Mouse (Mus musculus): ENCODE data around the gene Hist1h3e. TPM values are rescaled to one million over a fixed set of nuclear protein-coding genes. Genes with fewer than 3 reads are reported as not detected.
A peak's percentile ranks its signal among the peaks of the same experiment; 100 is the strongest.
"Not testable (repeated sequence)": the region's sequence is repeated elsewhere in the genome, so short reads cannot be mapped to it uniquely, and the experiment has no call there.

Gene Hist1h3e
- polyA plus RNA-seq, 1 experiment from 2014 or later: 4.4 TPM

- WGBS (ENCODE audit: insufficient replicate concordance): 4% methylated on average over 20 of the region's 20 CpGs
- H3K9me3 ChIP-seq (replicated peaks); H3K36me3 ChIP-seq (replicated peaks); ATAC-seq (ENCODE audit: insufficient read depth); H3K27me3 ChIP-seq: not testable (repeated sequence)
- Histone ChIP-seq H3K9ac (peak overlapping the region; percentile 88), H3K4me3 (replicated peaks) (peak overlapping the region; percentile 63), H3K4me1 (replicated peaks) (peaks cover 36% of the 10 kb centered on the region), H3K27ac (replicated peaks) (peak overlapping the region; percentile 98), H3K4me2 (peak overlapping the region; percentile 81)
Observed at GRCm38 (mm10) chr13:23573034-23573897, 11.1 kb upstream of the Hist1h3e start.

- 30% methylated on average over 2 of the region's 2 CpGs for WGBS (ENCODE audit: insufficient replicate concordance)
- Histone ChIP-seq H3K36me3 (replicated peaks) (no peaks in the 10 kb centered on the region), H3K4me3 (replicated peaks) (peak overlapping the region; percentile 63), H3K27me3 (no peaks in the 10 kb centered on the region), H3K9ac (peak overlapping the region; percentile 88), H3K9me3 (replicated peaks) (no peaks in the 10 kb centered on the region), H3K27ac (replicated peaks) (peak overlapping the region; percentile 98), H3K4me1 (replicated peaks) (peaks cover 36% of the 10 kb centered on the region), H3K4me2 (peak overlapping the region; percentile 81)
- ATAC-seq (ENCODE audit: insufficient read depth): no peak
Observed at GRCm38 (mm10) chr13:23572218-23573033, 10.3 kb upstream of the Hist1h3e start.

- WGBS (ENCODE audit: insufficient replicate concordance): 0% methylated on average over 18 of the region's 34 CpGs
Observed at GRCm38 (mm10) chr13:23571504-23572217, 9.5 kb upstream of the Hist1h3e start.

GRCm38 (mm10) chr13:23571022-23571503 lies 8.9 kb upstream of the Hist1h3e start, which contains the start of the genes Hist1h2ae and Hist1h2bg:
Gene Hist1h2ae, minus strand, starts transcription at chr13:23571220.
Gene Hist1h2bg, plus strand, starts transcription at chr13:23571396.
- H3K9me3 ChIP-seq (replicated peaks): no peaks in the 10 kb centered on the region
- no peaks in the 10 kb centered on the region for H3K27me3 ChIP-seq
- H3K9ac ChIP-seq: peak within 1 kb of the TSS; percentile 88
- peaks cover 23% of the 10 kb centered on the region for H3K4me1 ChIP-seq (replicated peaks)
- H3K36me3 ChIP-seq (replicated peaks): no peaks in the 10 kb centered on the region
- H3K27ac ChIP-seq (replicated peaks): peak within 1 kb of the TSS; percentile 98
- peak within 1 kb of the TSS; percentile 81 for H3K4me2 ChIP-seq
- H3K4me3 ChIP-seq (replicated peaks): peak within 1 kb of the TSS; percentile 63
- WGBS (ENCODE audit: insufficient replicate concordance): 0% methylated on average over 18 of the region's 18 CpGs
- peak; percentile 76 for ATAC-seq (ENCODE audit: insufficient read depth)

More at GRCm38 (mm10) chr13:23571504-23572217, 9.5 kb upstream of the Hist1h3e start:
- H3K9me3 ChIP-seq (replicated peaks); H3K27me3 ChIP-seq; H3K36me3 ChIP-seq (replicated peaks): not testable (repeated sequence)
- Histone ChIP-seq H3K9ac (peak overlapping the region; percentile 88), H3K4me2 (peak overlapping the region; percentile 81), H3K4me1 (replicated peaks) (peaks cover 29% of the 10 kb centered on the region), H3K27ac (replicated peaks) (peak overlapping the region; percentile 98), H3K4me3 (replicated peaks) (peak overlapping the region; percentile 63)
- ATAC-seq (ENCODE audit: insufficient read depth): peak; percentile 2

- not testable (repeated sequence) for H3K27me3 ChIP-seq; H3K36me3 ChIP-seq (replicated peaks); ATAC-seq (ENCODE audit: insufficient read depth); H3K9me3 ChIP-seq (replicated peaks)
- H3K4me3 ChIP-seq (replicated peaks): peak overlapping the region; percentile 49
- H3K27ac ChIP-seq (replicated peaks): peak overlapping the region; percentile 98
- H3K9ac ChIP-seq: peak overlapping the region; percentile 66
- H3K4me2 ChIP-seq: peak overlapping the region; percentile 81
- H3K4me1 ChIP-seq (replicated peaks): peaks cover 25% of the 10 kb centered on the region
- under 1% methylated on average over 28 of the region's 41 CpGs for WGBS (ENCODE audit: insufficient replicate concordance)
Observed at GRCm38 (mm10) chr13:23570261-23571021, 8.3 kb upstream of the Hist1h3e start.

GRCm38 (mm10) chr13:23564482-23564881 lies 2.3 kb upstream of the Hist1h3e start:
- Histone ChIP-seq H3K9ac (no peak overlapping the region), H3K4me2 (no peak overlapping the region), H3K27me3 (no peaks in the 10 kb centered on the region), H3K9me3 (replicated peaks) (no peaks in the 10 kb centered on the region), H3K27ac (replicated peaks) (peak overlapping the region; percentile 98), H3K36me3 (replicated peaks) (no peaks in the 10 kb centered on the region), H3K4me1 (replicated peaks) (peaks cover 44% of the 10 kb centered on the region), H3K4me3 (replicated peaks) (no peak overlapping the region)
- no peak for ATAC-seq (ENCODE audit: insufficient read depth)
- WGBS (ENCODE audit: insufficient replicate concordance): 90% methylated on average over 2 of the region's 2 CpGs

GRCm38 (mm10) chr13:23562699-23563462 lies 712 bp upstream of the Hist1h3e start:
- Histone ChIP-seq H3K27me3 (no peaks in the 10 kb centered on the region), H3K4me2 (peak overlapping the region; percentile 82), H3K4me1 (replicated peaks) (peaks cover 43% of the 10 kb centered on the region), H3K36me3 (replicated peaks) (no peaks in the 10 kb centered on the region), H3K4me3 (replicated peaks) (peak overlapping the region; percentile 54), H3K27ac (replicated peaks) (peak overlapping the region; percentile 98), H3K9ac (peak overlapping the region; percentile 61), H3K9me3 (replicated peaks) (no peaks in the 10 kb centered on the region)
- no peak; the same call in 1 of the 2 replicates for ATAC-seq (ENCODE audit: insufficient read depth)
- 1% methylated on average over 18 of the region's 18 CpGs for WGBS (ENCODE audit: insufficient replicate concordance)

- H3K36me3 ChIP-seq (replicated peaks); H3K9me3 ChIP-seq (replicated peaks); ATAC-seq (ENCODE audit: insufficient read depth); H3K27me3 ChIP-seq: not testable (repeated sequence)
- Histone ChIP-seq H3K4me3 (replicated peaks) (peak overlapping the region; percentile 54), H3K4me1 (replicated peaks) (peaks cover 44% of the 10 kb centered on the region), H3K9ac (peak overlapping the region; percentile 58; the same call in 1 of the 2 replicates), H3K27ac (replicated peaks) (peak overlapping the region; percentile 98), H3K4me2 (peak overlapping the region; percentile 82)
- 0% methylated on average over 2 of the region's 5 CpGs for WGBS (ENCODE audit: insufficient replicate concordance)
Observed at GRCm38 (mm10) chr13:23561531-23561882, 662 bp downstream of the Hist1h3e start.

- H3K27me3 ChIP-seq; ATAC-seq (ENCODE audit: insufficient read depth); H3K9me3 ChIP-seq (replicated peaks); H3K36me3 ChIP-seq (replicated peaks): not testable (repeated sequence)
- H3K4me2 ChIP-seq: peak overlapping the region; percentile 61
- peak overlapping the region; percentile 43 for H3K4me3 ChIP-seq (replicated peaks)
- WGBS (ENCODE audit: insufficient replicate concordance): 23% methylated on average over 2 of the region's 2 CpGs
- H3K27ac ChIP-seq (replicated peaks): peak overlapping the region; percentile 80
- peaks cover 45% of the 10 kb centered on the region for H3K4me1 ChIP-seq (replicated peaks)
- H3K9ac ChIP-seq: peak overlapping the region; percentile 56
Observed at GRCm38 (mm10) chr13:23560699-23561098, 1.5 kb downstream of the Hist1h3e start.

Data from liver, embryonic 15.5 days (tissue).